Mouse (Mus musculus) CH12.LX (cell line): ENCODE measurements around the gene Ncor1.

Experiments
- EP300 ChIP-seq: IDR thresholded peaks from 2 replicates; pipeline ENCODE4 v1.6.1; 2011; ENCODE audit warnings: low read length, improper control_type of control experiment
- JUND ChIP-seq: conservative IDR thresholded peaks from 2 replicates; pipeline ENCODE4 v1.6.1; 2011; ENCODE audit warnings: low read depth, low read length, improper control_type of control experiment
- POLR2A ChIP-seq: IDR thresholded peaks from 2 replicates; pipeline ENCODE4 v1.6.1; 2011; ENCODE audit warnings: low read depth, mild to moderate bottlenecking, improper control_type of control experiment, low read length

- TF ChIP-seq EP300, result no peak
- TF ChIP-seq JUND, result no peak
- TF ChIP-seq POLR2A, result no peak
These were observed 88.4 kb downstream of the Ncor1 start for GRCm38 (mm10) chr11:62369924-62370323.
